Mouse (Mus musculus) B cell, adult 2 months (primary cell): Measurements from ENCODE around the gene Fbxo9.

Source experiments
- DNase-seq, 2 experiments: peaks; one replicate each; pipeline ENCODE4 v3.0.0; 2022

The Fbxo9 gene

GRCm38 (mm10) chr9:78064121-78064520, 44.7 kb downstream of the Fbxo9 start:
- DNase-seq: no peak

DNA sequence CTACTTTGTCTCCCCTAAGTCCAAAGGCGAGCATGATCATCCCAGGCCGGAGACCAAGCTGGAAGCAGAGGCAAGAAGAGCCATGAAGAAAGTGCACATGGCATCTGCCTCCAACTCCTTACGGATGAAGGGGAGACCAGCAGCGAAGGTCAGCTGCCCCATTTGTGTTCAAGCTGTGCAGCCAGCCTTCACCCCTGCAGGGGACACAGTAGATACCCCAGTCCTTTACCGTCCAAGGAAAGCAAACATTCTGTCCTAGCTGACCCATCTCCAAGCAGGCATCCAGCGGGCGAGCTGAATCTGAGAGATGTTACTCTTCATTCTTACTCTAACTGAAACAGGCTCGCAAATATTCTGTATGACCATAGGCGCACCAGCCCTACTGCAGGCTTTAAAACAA, 46.5 kb downstream of the Fbxo9 start:
- DNase-seq: no peak

DNA sequence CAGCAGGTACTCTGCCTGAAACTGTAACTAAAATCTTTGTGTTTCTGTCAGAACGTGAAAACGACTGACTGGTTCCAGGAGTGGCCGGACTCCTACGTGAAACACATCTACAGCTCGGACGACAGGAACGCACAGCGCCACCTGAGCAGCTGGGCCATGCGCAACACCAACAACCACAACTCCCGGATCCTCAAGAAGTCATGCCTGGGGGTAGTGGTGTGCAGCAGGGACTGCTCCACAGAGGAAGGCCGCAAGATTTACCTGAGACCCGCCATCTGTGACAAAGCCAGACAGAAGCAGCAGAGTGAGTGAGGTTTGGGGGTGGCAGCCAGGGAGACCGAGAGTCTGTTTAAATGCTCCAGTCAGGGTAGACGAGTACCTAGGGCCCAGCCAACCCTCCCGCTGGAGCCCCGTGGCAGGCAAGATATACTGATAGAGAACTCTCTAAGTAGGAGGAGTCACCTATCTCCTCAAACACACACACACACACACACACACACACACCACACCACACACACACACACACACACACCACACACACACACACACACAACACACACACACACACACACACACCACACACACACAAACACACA, 49.2 kb downstream of the Fbxo9 start:
- DNase-seq: no peak

DNA sequence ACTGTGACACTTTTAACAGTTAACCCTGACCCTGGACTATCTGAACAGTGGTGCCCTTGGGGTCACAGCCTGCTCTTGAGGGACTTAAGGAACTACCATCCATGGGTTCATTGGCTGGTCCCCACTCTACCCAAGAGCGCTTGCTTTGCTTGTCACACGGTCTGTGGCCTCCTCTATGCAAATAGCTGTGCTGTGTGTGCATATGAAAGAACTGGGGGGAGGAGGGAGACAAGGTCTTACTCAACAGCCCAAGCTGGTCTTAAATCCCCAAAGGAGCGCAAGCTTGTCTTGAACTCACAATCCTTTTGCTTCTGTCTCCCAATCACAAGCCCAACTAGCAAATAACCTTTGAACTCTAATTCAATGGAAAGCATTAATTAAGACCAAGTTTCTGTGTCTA, 54.6 kb downstream of the Fbxo9 start:
- no peak for DNase-seq

DNA sequence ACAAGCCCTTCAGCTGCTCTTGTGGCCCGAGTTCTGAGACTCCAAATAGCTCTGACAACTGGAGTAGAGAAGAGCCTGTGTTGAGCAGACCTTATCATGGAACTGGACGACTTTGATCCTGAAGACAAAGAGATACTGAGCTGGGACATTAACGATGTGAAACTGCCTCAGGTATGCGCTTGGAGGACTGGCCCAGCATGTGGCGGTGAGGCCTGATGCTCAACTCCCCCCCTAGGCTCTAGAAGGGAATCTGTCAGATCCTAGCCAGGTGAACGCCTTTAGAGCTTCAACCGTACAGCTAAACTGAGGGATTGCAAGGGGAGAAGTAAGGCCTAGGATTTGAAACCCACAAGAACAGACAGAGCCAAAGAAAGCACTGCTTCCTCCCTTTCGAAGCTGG, 55.0 kb downstream of the Fbxo9 start:
- DNase-seq: no peak

GRCm38 (mm10) chr9:78051677-78052076, 57.2 kb downstream of the Fbxo9 start, which contains the start of gene Gcm1:
Gene Gcm1, plus strand, starts transcription at chr9:78051924.
- no peak for DNase-seq

- DNase-seq: no peak
These were observed 58.4 kb downstream of the Fbxo9 start for GRCm38 (mm10) chr9:78050452-78050970.

DNA sequence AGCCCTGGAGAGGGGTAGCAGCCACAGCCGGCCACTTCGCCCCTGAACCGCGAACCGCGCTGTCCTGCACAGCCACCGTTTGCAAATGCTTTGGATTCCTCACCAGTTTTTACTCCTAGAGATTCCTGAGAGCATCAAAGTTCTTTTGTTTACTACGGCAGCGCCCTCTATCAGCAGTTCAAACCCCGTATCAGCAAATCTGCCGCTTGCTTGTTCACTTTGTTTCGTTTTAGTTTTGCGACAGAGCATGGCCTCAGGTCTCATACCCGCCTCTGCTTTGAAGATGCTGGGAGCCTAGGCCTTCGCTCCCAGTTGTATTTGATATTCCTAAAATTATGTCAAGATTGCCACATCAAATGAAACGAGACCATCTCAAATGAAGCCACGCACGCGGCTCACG, 62.1 kb downstream of the Fbxo9 start:
- peak; percentile 26 to 36 for DNase-seq

DNA sequence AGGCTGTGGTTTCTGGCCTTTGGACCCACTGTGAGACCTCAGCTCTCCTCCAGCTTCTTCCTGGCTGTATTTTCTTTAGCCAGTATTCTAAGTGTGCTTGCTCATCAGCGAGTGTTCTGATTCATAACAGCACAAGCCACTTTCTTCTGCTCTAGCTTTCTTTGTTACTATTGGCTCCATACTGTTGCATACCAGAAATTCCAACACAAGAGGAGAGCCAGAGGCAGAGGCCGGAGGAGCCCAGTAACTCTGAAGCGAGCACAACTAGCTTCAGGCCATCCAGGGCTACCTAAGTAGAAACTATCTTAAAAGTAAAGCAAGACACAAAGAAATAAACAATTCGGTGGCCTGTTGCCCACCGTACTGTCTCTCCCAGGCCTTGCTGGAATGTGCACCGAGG, 63.7 kb downstream of the Fbxo9 start:
- DNase-seq: no peak

- peak; percentile 84 to 85 for DNase-seq
These were observed 69.9 kb downstream of the Fbxo9 start for GRCm38 (mm10) chr9:78038755-78039489.

- DNase-seq: no peak
These were observed 73.0 kb downstream of the Fbxo9 start for GRCm38 (mm10) chr9:78035831-78036230.

- no peak for DNase-seq
These were observed 73.6 kb downstream of the Fbxo9 start for GRCm38 (mm10) chr9:78035296-78035695.

DNA sequence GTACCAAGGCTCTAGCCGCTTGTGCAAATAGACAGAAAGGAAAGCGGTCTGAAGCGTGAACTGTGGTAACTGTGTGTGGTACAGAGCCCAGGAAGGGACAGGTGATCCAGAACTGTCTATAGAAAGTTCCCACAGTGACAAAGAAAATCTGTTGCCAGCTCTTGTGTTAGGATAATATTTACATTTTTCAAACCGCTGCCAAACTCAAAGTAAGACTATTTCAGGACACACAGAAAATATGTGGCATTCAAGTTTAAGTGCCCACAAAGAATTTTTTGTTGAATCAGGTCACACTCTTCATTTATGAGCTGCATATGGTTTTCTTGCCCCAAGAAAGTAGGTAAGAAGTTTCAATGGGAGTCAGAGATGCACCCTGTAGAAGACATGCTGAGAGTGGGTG, 75.9 kb downstream of the Fbxo9 start:
- no peak for DNase-seq
